Mouse (Mus musculus) stomach, embryonic 15.5 days (tissue): ENCODE results near the gene Mns1. TPM values are rescaled to one million over a fixed set of nuclear protein-coding genes. Genes with fewer than 3 reads are reported as not detected.

Experiments used
- ATAC-seq: fragments of 200-750 bp; cut with Nextera tagmentation; 2 replicates; pipeline ENCODE4 v1.8.0; 2017; ENCODE audit warnings: low read depth, moderate number of reproducible peaks, moderate TSS enrichment; ENCODE audit not compliant: insufficient read depth, low FRiP score
- H3K27ac ChIP-seq: fragments of 300-500 bp; sonication (generic); 2 replicates; pipeline ENCODE4 v1.5.1; 2015; ENCODE audit warnings: mild to moderate bottlenecking, inconsistent platforms
- H3K27me3 ChIP-seq: fragments of 300-500 bp; sonication (generic); replicated peaks from 2 replicates; pipeline ENCODE4 v1.6.1; 2015; ENCODE audit warnings: inconsistent platforms
- H3K36me3 ChIP-seq: fragments of 300-500 bp; sonication (generic); 2 replicates; pipeline ENCODE4 v1.6.1; 2015; ENCODE audit warnings: inconsistent platforms
- H3K4me1 ChIP-seq: fragments of 300-500 bp; sonication (generic); 2 replicates; pipeline ENCODE4 v1.6.1; 2015; ENCODE audit warnings: inconsistent platforms
- H3K4me2 ChIP-seq: fragments of 300-500 bp; sonication (generic); 2 replicates; pipeline ENCODE4 v1.6.1; 2015; ENCODE audit warnings: mild to moderate bottlenecking, inconsistent platforms
- H3K4me3 ChIP-seq: fragments of 300-500 bp; sonication (generic); replicated peaks from 2 replicates; pipeline ENCODE4 v1.5.1; 2015; ENCODE audit warnings: inconsistent platforms
- H3K9ac ChIP-seq: fragments of 300-500 bp; sonication (generic); 2 replicates; pipeline ENCODE4 v1.6.1; 2015; ENCODE audit warnings: inconsistent platforms
- H3K9me3 ChIP-seq: fragments of 300-500 bp; sonication (generic); 2 replicates; pipeline ENCODE4 v1.6.1; 2016; ENCODE audit warnings: inconsistent platforms
- WGBS: fragments of 180-500 bp; shearing (Covaris S2); methylation state at CpG from one replicate; pipeline ENCODE4 v1.1.7; 2015; 5-methylcytosine and 5-hydroxymethylcytosine counted together
- microRNA-seq: library from miRNA; unstranded; fragments of <30 nt; microRNA quantifications from one replicate; pipeline ENCODE4, GENCODE M21; 2016
- polyA plus RNA-seq: library from polyadenylated mRNA; unstranded; fragments of >200 nt; fragmentation: Nextera tagmentation; extraction: Ambion mirVana; gene quantifications from 2 replicates; pipeline ENCODE4 v1.2.1, GENCODE M21; 2015

The Mns1 gene
- polyA plus RNA-seq, 1 experiment from 2014 or later: 31.0 TPM

DNA sequence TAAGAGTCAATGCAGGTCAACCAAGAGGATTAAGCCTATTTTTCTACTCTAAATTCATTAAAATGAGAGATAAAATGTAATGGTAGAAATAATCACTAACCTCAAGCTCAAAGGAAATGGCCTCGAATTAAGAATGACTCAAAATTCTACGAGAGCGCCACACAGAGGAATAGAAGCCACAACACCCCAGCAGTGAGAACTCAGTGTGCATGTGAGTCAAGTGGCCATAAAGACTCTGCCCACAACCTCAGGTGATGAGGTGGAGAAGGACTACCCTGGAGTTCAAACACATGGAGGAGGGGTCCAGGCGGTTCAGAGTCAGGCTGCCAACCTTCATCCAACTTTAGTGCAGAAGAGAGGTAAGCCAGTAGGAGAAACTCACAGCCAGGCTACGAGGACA, 51.3 kb downstream of the Mns1 start:
- Histone ChIP-seq H3K27ac (no peak overlapping the region), H3K4me1 (no peaks in the 10 kb centered on the region)
- WGBS: 85% methylated on average over 5 of the region's 5 CpGs

GRCm38 (mm10) chr9:72491559-72492193, 53.9 kb downstream of the Mns1 start:
- Histone ChIP-seq H3K9me3 (no peaks in the 10 kb centered on the region), H3K9ac (peak overlapping the region; percentile 44; the same call in 1 of the 2 replicates), H3K27me3 (no peaks in the 10 kb centered on the region), H3K4me1 (no peaks in the 10 kb centered on the region), H3K4me3 (peak overlapping the region; percentile 71), H3K27ac (peak overlapping the region; percentile 55), H3K4me2 (peak overlapping the region; percentile 86), H3K36me3 (0 out of 2 replicates have a peak, but pooled peaks cover 1% of the 10 kb centered on the region)
- ATAC-seq: peak; percentile 98
- under 1% methylated on average over 32 of the region's 32 CpGs for WGBS

More for the DNA sequence above, 51.3 kb downstream of the Mns1 start:
- H3K4me3 ChIP-seq: no peak overlapping the region
- 0 out of 2 replicates have a peak, but pooled peaks cover 3% of the 10 kb centered on the region for H3K36me3 ChIP-seq
- H3K4me2 ChIP-seq: no peak overlapping the region
- no peak overlapping the region for H3K9ac ChIP-seq
- no peaks in the 10 kb centered on the region for H3K9me3 ChIP-seq
- no peaks in the 10 kb centered on the region for H3K27me3 ChIP-seq
- ATAC-seq: no peak

DNA sequence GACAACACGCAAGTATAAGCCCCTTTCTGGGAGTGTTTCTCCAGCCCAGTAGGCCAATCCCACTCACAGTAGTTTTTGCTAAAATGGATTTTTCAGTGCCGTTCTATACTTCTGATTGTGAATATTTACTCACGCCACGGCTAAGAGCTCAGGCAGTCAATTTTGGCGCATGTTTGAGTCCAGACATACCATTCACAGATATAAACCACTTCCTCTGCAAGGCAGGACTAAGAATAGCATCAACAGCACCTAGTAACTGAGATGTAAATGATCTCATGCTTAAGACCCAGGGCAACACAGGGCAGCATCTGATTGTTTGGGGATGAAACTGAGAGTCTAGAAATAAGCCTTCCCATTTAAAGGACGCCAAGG, 54.4 kb downstream of the Mns1 start, which contains the start of gene Tex9:
Gene Tex9, minus strand, starts transcription at position 19 of the 372 bp plus-strand sequence.
- ATAC-seq: peak; percentile 33; the same call in 1 of the 2 replicates
- WGBS: 8% methylated on average over 6 of the region's 6 CpGs
- peak within 1 kb of the TSS; percentile 44; the same call in 1 of the 2 replicates for H3K9ac ChIP-seq

GRCm38 (mm10) chr9:72493465-72493864, 55.7 kb downstream of the Mns1 start:
- Histone ChIP-seq H3K4me3 (no peak overlapping the region), H3K36me3 (no peaks in the 10 kb centered on the region), H3K27ac (no peak overlapping the region), H3K9me3 (no peaks in the 10 kb centered on the region), H3K9ac (no peak overlapping the region), H3K27me3 (no peaks in the 10 kb centered on the region), H3K4me1 (no peaks in the 10 kb centered on the region), H3K4me2 (no peak overlapping the region)
- ATAC-seq: no peak
- WGBS: 84% methylated on average over 2 of the region's 2 CpGs

More for the DNA sequence above, 54.4 kb downstream of the Mns1 start, which contains the start of gene Tex9:
- Histone ChIP-seq H3K4me2 (peak within 1 kb of the TSS; percentile 86), H3K27ac (peak within 1 kb of the TSS; percentile 55), H3K36me3 (no peaks in the 10 kb centered on the region), H3K9me3 (no peaks in the 10 kb centered on the region), H3K4me3 (peak within 1 kb of the TSS; percentile 71), H3K4me1 (no peaks in the 10 kb centered on the region), H3K27me3 (no peaks in the 10 kb centered on the region)

DNA sequence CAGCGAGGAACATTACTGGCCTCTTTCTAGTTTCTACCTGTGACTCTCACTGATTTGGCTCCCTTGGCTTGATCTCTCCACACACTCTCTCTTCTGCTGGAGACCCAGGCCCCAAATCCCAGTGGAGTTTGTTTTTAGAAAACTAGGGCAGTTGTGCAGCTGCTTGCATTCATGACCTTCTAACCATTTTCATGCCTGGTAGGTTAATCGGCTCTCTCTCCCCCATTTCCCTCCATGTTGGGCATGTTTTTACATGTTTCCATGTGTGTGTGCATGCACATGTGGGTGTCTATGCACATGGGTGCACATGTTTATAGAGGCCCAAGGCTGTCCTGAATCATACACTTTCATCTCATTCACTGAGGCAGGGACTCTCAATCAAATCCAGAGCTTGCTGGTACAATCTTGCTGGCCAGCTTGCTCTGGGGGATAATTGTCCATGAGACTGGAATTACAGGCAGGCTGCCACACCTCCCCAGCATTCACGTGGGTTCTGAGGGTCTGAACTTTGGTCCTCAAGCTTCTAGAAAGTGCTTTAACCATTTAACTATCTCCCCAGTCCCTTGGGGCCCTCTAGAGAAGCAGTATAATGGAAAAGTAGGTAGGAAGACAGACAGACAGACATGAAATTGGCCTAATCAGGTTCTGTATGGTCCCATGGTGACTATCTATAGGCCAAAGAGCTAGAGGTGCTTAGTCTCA, 56.3 kb downstream of the Mns1 start:
- Histone ChIP-seq H3K9me3 (no peaks in the 10 kb centered on the region), H3K27ac (no peak overlapping the region), H3K27me3 (no peaks in the 10 kb centered on the region), H3K4me2 (no peak overlapping the region), H3K4me1 (no peaks in the 10 kb centered on the region), H3K4me3 (no peak overlapping the region), H3K36me3 (no peaks in the 10 kb centered on the region), H3K9ac (no peak overlapping the region)
- 79% methylated on average over 3 of the region's 3 CpGs for WGBS
- no peak for ATAC-seq

- no peaks in the 10 kb centered on the region for H3K27me3 ChIP-seq
- no peak overlapping the region for H3K4me2 ChIP-seq
- no peaks in the 10 kb centered on the region for H3K9me3 ChIP-seq
- H3K27ac ChIP-seq: no peak overlapping the region
- WGBS: 58% methylated on average over 2 of the region's 2 CpGs
- H3K36me3 ChIP-seq: no peaks in the 10 kb centered on the region
- no peak for ATAC-seq
- H3K4me1 ChIP-seq: no peaks in the 10 kb centered on the region
- H3K4me3 ChIP-seq: no peak overlapping the region
- no peak overlapping the region for H3K9ac ChIP-seq
These were observed 58.9 kb downstream of the Mns1 start for GRCm38 (mm10) chr9:72496691-72497090.

DNA sequence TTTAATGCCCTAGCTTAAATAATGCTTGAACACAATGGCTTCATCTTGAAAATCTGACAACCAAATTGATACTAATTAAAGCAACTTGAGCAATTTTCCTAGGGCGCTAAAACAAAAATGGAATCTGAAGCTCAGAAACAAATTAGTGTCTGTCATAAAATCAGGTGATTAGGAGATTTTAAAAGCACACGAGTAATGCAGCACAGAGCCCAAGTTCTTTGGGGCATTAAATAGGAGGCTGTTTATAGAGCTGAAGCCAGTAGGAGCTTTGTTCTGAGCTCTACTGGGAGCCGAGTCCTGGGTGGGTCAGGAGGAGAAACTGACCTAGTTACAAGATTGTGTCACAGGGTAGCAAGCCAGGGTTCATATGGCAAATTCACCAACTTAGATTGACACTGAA, 59.4 kb downstream of the Mns1 start:
- no peaks in the 10 kb centered on the region for H3K9me3 ChIP-seq
- H3K9ac ChIP-seq: no peak overlapping the region
- H3K36me3 ChIP-seq: no peaks in the 10 kb centered on the region
- H3K4me1 ChIP-seq: no peaks in the 10 kb centered on the region
- ATAC-seq: no peak
- H3K27me3 ChIP-seq: no peaks in the 10 kb centered on the region
- 78% methylated on average over 3 of the region's 3 CpGs for WGBS
- H3K4me2 ChIP-seq: no peak overlapping the region
- H3K27ac ChIP-seq: no peak overlapping the region
- no peak overlapping the region for H3K4me3 ChIP-seq

Small RNA genes within 50 kb of the gene (microRNA-seq; reads per million reads assigned to microRNA genes)
- not detected for gene Gm28010

Other genes starting within 250 kb of the Mns1 start
- gene Zfp280d, start 163.2 kb upstream of the Mns1 start, polyA plus RNA-seq: 28.4 and 31.6 TPM in 2 replicates
- gene Tex9, start 54.2 kb downstream of the Mns1 start, polyA plus RNA-seq: 23.3 and 25.0 TPM in 2 replicates
- 10.3 and 10.6 TPM in 2 replicates for gene Rfx7, start 94.2 kb downstream of the Mns1 start, polyA plus RNA-seq
- gene Nedd4, start 224.3 kb downstream of the Mns1 start, polyA plus RNA-seq: 502 and 542 TPM in 2 replicates